7 mouse cellular contexts compared by ENCODE assay signal in genomic region chr8:84975434-84975833, GRCm38 (mm10). TPM values are rescaled to one million over a fixed set of nuclear protein-coding genes. Genes with fewer than 3 reads are reported as not detected.
DNase-seq lines count a peak whose midpoint lies in the region; ATAC-seq and TF ChIP-seq lines count a peak whose summit lies in the region.

No protein-coding gene starts in this region.

- peak; percentile 99 for TF ChIP-seq CTCF in E14TG2a.4 (conservative IDR thresholded peaks at IDR 0.05; ENCODE audit: low read length)
- TF ChIP-seq CTCF in left cerebral cortex, adult 2 months (IDR thresholded peaks at IDR 0.05) = peak; percentile 85

- ATAC-seq in embryonic facial prominence, embryonic 14.5 days (ENCODE audit: low read depth) = no peak
- 0 out of 2 replicates have a peak, but pooled peaks have one; percentile 4 for ATAC-seq in megakaryocyte progenitor cell, adult 5-6 weeks (replicated peaks; ENCODE audit: poor library complexity)

- H3K27me3 ChIP-seq in E14TG2a.4 (ENCODE audit: insufficient read depth, low read length) = no peaks in the 10 kb centered on the region
- peaks cover 16% of the 10 kb centered on the region for H3K27me3 ChIP-seq in embryonic facial prominence, embryonic 14.5 days (replicated peaks; ENCODE audit: control insufficient read depth, insufficient read depth, low read length)

- peaks cover 41% of the 10 kb centered on the region for H3K36me3 ChIP-seq in E14TG2a.4 (ENCODE audit: insufficient read depth, low read length)
- H3K36me3 ChIP-seq in embryonic facial prominence, embryonic 14.5 days (ENCODE audit: control insufficient read depth, insufficient read depth, low read length) = peaks cover 45% of the 10 kb centered on the region

- peaks cover 54% of the 10 kb centered on the region for H3K4me1 ChIP-seq in E14TG2a.4 (replicated peaks; ENCODE audit: low read depth, low read length)
- H3K4me1 ChIP-seq in embryonic facial prominence, embryonic 14.5 days (ENCODE audit: control insufficient read depth, insufficient read depth, low read length) = peaks cover 32% of the 10 kb centered on the region

- WGBS in embryonic facial prominence, embryonic 14.5 days = 26% methylated on average over 7 of the region's 7 CpGs

- H3K4me2 ChIP-seq in embryonic facial prominence, embryonic 14.5 days (ENCODE audit: low read depth, low read length) = peak overlapping the region; percentile 97; the same call in 1 of the 2 replicates

- H3K27ac ChIP-seq in embryonic facial prominence, embryonic 14.5 days (replicated peaks; ENCODE audit: low read depth, low read length) = peak overlapping the region; percentile 82; the same call in 1 of the 2 replicates
- peak overlapping the region; percentile 99 for H3K27ac ChIP-seq in left cerebral cortex, adult 2 months

- peak overlapping the region; percentile 91 for H3K4me3 ChIP-seq in E14TG2a.4 (replicated peaks; ENCODE audit: low read length)
- peak overlapping the region; percentile 62; the same call in 1 of the 2 replicates for H3K4me3 ChIP-seq in embryonic facial prominence, embryonic 14.5 days (ENCODE audit: low read depth, low read length)
- H3K4me3 ChIP-seq in left cerebral cortex, adult 2 months = no peak overlapping the region; the same call in 1 of the 2 replicates

- intact Hi-C loops in left cerebral cortex, adult 2 months (cut with DNase I) = loop anchor here (5.0 kb wide), 2 partner anchors 52 to 97 kb away; partner anchors contain the start of genes Asna1, Dhps and Trir

- no peak overlapping the region for H3K9ac ChIP-seq in embryonic facial prominence, embryonic 14.5 days (ENCODE audit: low read depth, low read length)

- peak; percentile 87 for DNase-seq in T-cell, adult 2 months (ENCODE audit: low spot score)
- DNase-seq in embryonic facial prominence, embryonic 14.5 days (ENCODE audit: low spot score) = no peak
- DNase-seq in heart, postnatal 4 days = peak; percentile 83
- DNase-seq in left cerebral cortex, adult 2 months (ENCODE audit: extremely low spot score in 1 of 2, low spot score in 2 of 2) = peak in 1 of 2 experiments; percentile 77
- peak; percentile 85 to 91 for DNase-seq in spleen, postnatal 4 days (ENCODE audit: low spot score in 2 of 2)

- H3K9me3 ChIP-seq in E14TG2a.4 (ENCODE audit: low read length) = no peaks in the 10 kb centered on the region
- H3K9me3 ChIP-seq in embryonic facial prominence, embryonic 14.5 days (ENCODE audit: control insufficient read depth, low read length) = no peaks in the 10 kb centered on the region

RNA-seq across cellular contexts. Expression of gene Junb, which starts 3.1 kb away (rescaled TPM):
- polyA plus RNA-seq in embryonic facial prominence, embryonic 14.5 days (2014; fragmentation: Nextera tagmentation; extraction: Ambion mirVana) = 16.8 and 18.4 TPM in 2 replicates
- total RNA-seq in heart, postnatal 4 days (2021) = 10 to 100 TPM; 12.3 to 12.4 TPM
- total RNA-seq in left cerebral cortex, adult 2 months (2021) = 100 to 1,000 TPM in 1 of 2 experiments, 10 to 100 TPM in 1; 99.5 to 145 TPM
- total RNA-seq in megakaryocyte progenitor cell, adult 5-6 weeks (2015) = 14.7 and 26.1 TPM in 2 replicates
- total RNA-seq in megakaryocyte progenitor cell, adult 5-6 weeks (2017) = 38.9 and 57.5 TPM in 2 replicates

RNA-seq across cellular contexts. Expression of gene Rnaseh2a, which starts 5.9 kb away (rescaled TPM):
- polyA plus RNA-seq in embryonic facial prominence, embryonic 14.5 days (2014; fragmentation: Nextera tagmentation; extraction: Ambion mirVana) = 73.7 and 88.9 TPM in 2 replicates
- 10 to 100 TPM; 61.8 to 69.1 TPM for total RNA-seq in heart, postnatal 4 days (2021)
- 10 to 100 TPM; 43.4 to 47.3 TPM for total RNA-seq in left cerebral cortex, adult 2 months (2021)
- 136 and 178 TPM in 2 replicates for total RNA-seq in megakaryocyte progenitor cell, adult 5-6 weeks (2015)
- 109 and 162 TPM in 2 replicates for total RNA-seq in megakaryocyte progenitor cell, adult 5-6 weeks (2017)

RNA-seq across cellular contexts. Expression of gene Prdx2, which starts 6.0 kb away (rescaled TPM):
- 715 and 771 TPM in 2 replicates for polyA plus RNA-seq in embryonic facial prominence, embryonic 14.5 days (2014; fragmentation: Nextera tagmentation; extraction: Ambion mirVana)
- 100 to 1,000 TPM; 678 to 716 TPM for total RNA-seq in heart, postnatal 4 days (2021)
- 100 to 1,000 TPM; 319 to 333 TPM for total RNA-seq in left cerebral cortex, adult 2 months (2021)
- total RNA-seq in megakaryocyte progenitor cell, adult 5-6 weeks (2015) = 266 and 310 TPM in 2 replicates
- 340 and 388 TPM in 2 replicates for total RNA-seq in megakaryocyte progenitor cell, adult 5-6 weeks (2017)

RNA-seq across cellular contexts. Expression of gene Gm49661, which starts 6.2 kb away (rescaled TPM):
- polyA plus RNA-seq in embryonic facial prominence, embryonic 14.5 days (2014; fragmentation: Nextera tagmentation; extraction: Ambion mirVana) = not detected in 2 replicates
- 1 to 10 TPM in 1 of 2 experiments, not detected in 1; 1.5 TPM for total RNA-seq in heart, postnatal 4 days (2021)
- total RNA-seq in left cerebral cortex, adult 2 months (2021) = not detected
- total RNA-seq in megakaryocyte progenitor cell, adult 5-6 weeks (2015) = not detected in 2 replicates
- total RNA-seq in megakaryocyte progenitor cell, adult 5-6 weeks (2017) = not detected in 2 replicates

RNA-seq across cellular contexts. Expression of gene Hook2, which starts 15.0 kb away (rescaled TPM):
- 13.1 and 15.3 TPM in 2 replicates for polyA plus RNA-seq in embryonic facial prominence, embryonic 14.5 days (2014; fragmentation: Nextera tagmentation; extraction: Ambion mirVana)
- 1 to 10 TPM; 2.2 to 2.6 TPM for total RNA-seq in heart, postnatal 4 days (2021)
- 10 to 100 TPM; 11.3 to 11.6 TPM for total RNA-seq in left cerebral cortex, adult 2 months (2021)
- total RNA-seq in megakaryocyte progenitor cell, adult 5-6 weeks (2015) = 1.9 and 3.8 TPM in 2 replicates
- 7.2 and 8.5 TPM in 2 replicates for total RNA-seq in megakaryocyte progenitor cell, adult 5-6 weeks (2017)
